Mouse (Mus musculus) CH12.LX (cell line): Measurements from ENCODE around the gene Slc6a11. TPM values are rescaled to one million over a fixed set of nuclear protein-coding genes. Genes with fewer than 3 reads are reported as not detected.

Experiments used
- DNase-seq: peaks from one replicate; pipeline ENCODE4 v3.0.0-alpha.2; 2013; ENCODE audit errors: extremely low read depth
- H3K27ac ChIP-seq: 2 replicates; pipeline ENCODE4 v1.5.1; 2012; ENCODE audit warnings: low read depth, mild to moderate bottlenecking, control low read depth, moderate library complexity; ENCODE audit not compliant: insufficient read depth
- H3K27me3 ChIP-seq: replicated peaks from 2 replicates; pipeline ENCODE3; 2012; ENCODE audit warnings: inconsistent platforms
- H3K36me3 ChIP-seq, 2 experiments: replicated peaks in 1 of 2; 2 replicates each; pipeline versions ENCODE3 to v1.6.1; 2012; ENCODE audit warnings: inconsistent platforms in 1 of 2, low read length in 1 of 2, mild to moderate bottlenecking in 1 of 2, mixed read lengths in 1 of 2, moderate library complexity in 1 of 2; ENCODE audit not compliant: control insufficient read depth in 1 of 2, insufficient read depth in 1 of 2
- H3K4me1 ChIP-seq, 2 experiments: 2 replicates each; pipeline ENCODE4 v1.6.1; 2012; ENCODE audit warnings: inconsistent platforms in 1 of 2, moderate library complexity in 1 of 2; ENCODE audit not compliant: insufficient read depth in 2 of 2, control insufficient read depth in 1 of 2
- H3K4me2 ChIP-seq: 2 replicates; pipeline ENCODE4 v1.6.1; 2012; ENCODE audit warnings: low read depth, mild to moderate bottlenecking, control low read depth; ENCODE audit not compliant: poor library complexity, insufficient read depth, severe bottlenecking
- H3K4me3 ChIP-seq, 3 experiments: fragments of 150-350 bp in 1 of 3; sonication (generic) in 1 of 3; replicated peaks in 1 of 3; 2 replicates each; pipeline versions ENCODE3 to v1.5.1; 2011 to 2012; ENCODE audit warnings: low read depth in 2 of 3, low read length in 2 of 3, mild to moderate bottlenecking in 2 of 3, moderate library complexity in 2 of 3, control low read depth in 1 of 3, improper control_type of control experiment in 1 of 3, inconsistent platforms in 1 of 3, mixed read lengths in 1 of 3; ENCODE audit not compliant: poor library complexity in 1 of 3
- H3K79me2 ChIP-seq: replicated peaks from 2 replicates; pipeline ENCODE4 v1.6.1; 2012; ENCODE audit warnings: mild to moderate bottlenecking, moderate library complexity; ENCODE audit not compliant: control insufficient read depth, poor library complexity, insufficient read depth, severe bottlenecking; ENCODE audit errors: extremely low read depth
- H3K9ac ChIP-seq: 2 replicates; pipeline ENCODE4 v1.6.1; 2012; ENCODE audit warnings: low read depth, mild to moderate bottlenecking, control low read depth, moderate library complexity; ENCODE audit not compliant: insufficient read depth
- H3K9me3 ChIP-seq: replicated peaks from 2 replicates; pipeline ENCODE3; 2012; ENCODE audit warnings: low read length, inconsistent platforms, mixed read lengths
- CHD1 ChIP-seq: IDR thresholded peaks from 2 replicates; pipeline ENCODE4 v1.6.1; 2012; ENCODE audit warnings: low read depth, low read length, improper control_type of control experiment, inconsistent platforms
- CHD2 ChIP-seq: IDR thresholded peaks from 2 replicates; pipeline ENCODE4 v1.6.1; 2011; ENCODE audit warnings: low read length, improper control_type of control experiment
- EP300 ChIP-seq: IDR thresholded peaks from 2 replicates; pipeline ENCODE4 v1.6.1; 2011; ENCODE audit warnings: low read length, improper control_type of control experiment
- HCFC1 ChIP-seq: IDR thresholded peaks from 2 replicates; pipeline ENCODE4 v1.6.1; 2012; ENCODE audit warnings: low read depth, mild to moderate bottlenecking, inconsistent platforms, low read length, improper control_type of control experiment
- IRF4 ChIP-seq: IDR thresholded peaks from 2 replicates; pipeline ENCODE4 v1.6.1; 2014; ENCODE audit warnings: low read depth, mild to moderate bottlenecking, inconsistent platforms, low read length, improper control_type of control experiment
- KAT2A ChIP-seq: IDR thresholded peaks from 2 replicates; pipeline ENCODE4 v1.6.1; 2012; ENCODE audit warnings: low read length, improper control_type of control experiment, inconsistent platforms; ENCODE audit not compliant: insufficient replicate concordance
- MAFK ChIP-seq: IDR thresholded peaks from 2 replicates; pipeline ENCODE4 v1.6.1; 2011; ENCODE audit warnings: low read length, improper control_type of control experiment; ENCODE audit not compliant: insufficient replicate concordance
- MXI1 ChIP-seq: IDR thresholded peaks from 2 replicates; pipeline ENCODE4 v1.6.1; 2011; ENCODE audit warnings: mild to moderate bottlenecking, low read depth, low read length, improper control_type of control experiment
- POLR2AphosphoS2 ChIP-seq: IDR thresholded peaks from 2 replicates; pipeline ENCODE4 v1.6.1; 2011; ENCODE audit warnings: low read depth, low read length, improper control_type of control experiment
- RAD21 ChIP-seq: IDR thresholded peaks from 2 replicates; pipeline ENCODE4 v1.6.1; 2011; ENCODE audit warnings: low read depth, mild to moderate bottlenecking, low read length, improper control_type of control experiment, moderate library complexity
- RCOR1 ChIP-seq: conservative IDR thresholded peaks from 2 replicates; pipeline ENCODE4 v1.6.1; 2012; ENCODE audit warnings: low read depth, mild to moderate bottlenecking, inconsistent platforms, low read length, improper control_type of control experiment
- SMC3 ChIP-seq: IDR thresholded peaks from 2 replicates; pipeline ENCODE4 v1.6.1; 2011; ENCODE audit warnings: low read depth, low read length, improper control_type of control experiment
- USF1 ChIP-seq: IDR thresholded peaks from 2 replicates; pipeline ENCODE4 v1.6.1; 2014; ENCODE audit warnings: low read depth, mild to moderate bottlenecking, inconsistent platforms, low read length, improper control_type of control experiment
- USF2 ChIP-seq: conservative IDR thresholded peaks from 2 replicates; pipeline ENCODE4 v1.6.1; 2011; ENCODE audit warnings: low read depth, low read length, improper control_type of control experiment
- ZKSCAN1 ChIP-seq: IDR thresholded peaks from 2 replicates; pipeline ENCODE4 v1.6.1; 2012; ENCODE audit warnings: low read depth, inconsistent platforms, low read length, improper control_type of control experiment, borderline replicate concordance
- ZMIZ1 ChIP-seq: IDR thresholded peaks from 2 replicates; pipeline ENCODE4 v1.6.1; 2012; ENCODE audit warnings: low read depth, mild to moderate bottlenecking, inconsistent platforms, low read length, improper control_type of control experiment
- dilution Hi-C: fragments of 300-500 bp; cut with MboI; formaldehyde crosslinking; loops from 2 replicates; pipeline ENCODE4 v1.14.3; 2020; ENCODE audit warnings: low sequenced_read_pairs; ENCODE audit not compliant: extremely low pct_unique_long_range_greater_than_20kb, extremely low pct_ligation_motif_present
- in situ Hi-C: fragments of 300-500 bp; cut with MboI; formaldehyde crosslinking; loops from 3 replicates; pipeline ENCODE4 v1.14.3; 2019; ENCODE audit warnings: low sequenced_read_pairs, low pct_ligation_motif_present, low pct_unique_long_range_greater_than_20kb, mixed read lengths
- polyA plus RNA-seq: library from polyadenylated mRNA; unstranded; fragments of >175 nt; gene quantifications from 2 replicates; pipeline ENCODE4 v1.2.1, GENCODE M21; 2012; ENCODE audit warnings: low read depth; ENCODE audit not compliant: insufficient read length
- total RNA-seq, 2 experiments: library from RNA; depleted of rRNA; stranded (reverse); fragments of 300-350 nt in 1 of 2; fragments of >200 nt in 1 of 2; gene quantifications; 2 replicates each; pipeline ENCODE4 v1.2.3; 2012 to 2014

Slc6a11 gene
- total and polyA plus RNA-seq, 3 experiments, result not detected

DNA sequence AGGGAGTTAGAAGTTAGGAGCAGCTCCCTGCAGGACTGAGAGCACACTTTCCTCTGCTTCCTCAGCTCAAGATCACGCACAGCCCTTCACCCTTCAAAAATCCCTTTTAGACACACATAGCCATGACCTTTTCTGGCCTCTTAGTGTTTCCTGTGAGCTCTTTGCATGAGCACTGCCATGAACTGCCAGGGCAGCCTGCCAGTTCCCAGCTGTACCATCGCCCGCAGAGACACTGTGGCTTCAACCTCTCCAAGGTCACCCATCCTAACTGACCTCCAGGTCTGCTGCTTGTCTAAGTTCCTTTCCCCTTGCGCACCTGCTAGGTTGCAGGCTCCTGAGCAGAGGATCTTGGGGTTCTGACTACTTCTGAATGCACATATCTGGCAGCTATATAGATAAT is 83.4 kb downstream of the Slc6a11 start:
- Histone ChIP-seq H3K4me1 (no peaks in the 10 kb centered on the region), H3K27ac (no peak overlapping the region), H3K9me3 (no peaks in the 10 kb centered on the region), H3K79me2 (no peaks in the 10 kb centered on the region), H3K27me3 (peaks cover 97% of the 10 kb centered on the region), H3K36me3 (no peaks in the 10 kb centered on the region), H3K9ac (no peak overlapping the region), H3K4me2 (no peak overlapping the region), H3K4me3 (no peak overlapping the region)
- DNase-seq, result no peak
- dilution Hi-C loops (no loop called here), in situ Hi-C loops (no loop called here)
- TF ChIP-seq USF2 (no peak), ZMIZ1 (no peak), RCOR1 (no peak), MAFK (no peak), USF1 (no peak), CHD1 (no peak), KAT2A (no peak), IRF4 (no peak), SMC3 (no peak), ZKSCAN1 (no peak), POLR2AphosphoS2 (no peak), EP300 (no peak)

- Histone ChIP-seq H3K9me3 (no peaks in the 10 kb centered on the region), H3K4me2 (no peak overlapping the region), H3K4me1 (no peaks in the 10 kb centered on the region), H3K79me2 (no peaks in the 10 kb centered on the region), H3K27me3 (peaks cover 98% of the 10 kb centered on the region), H3K36me3 (no peaks in the 10 kb centered on the region), H3K27ac (no peak overlapping the region), H3K9ac (no peak overlapping the region), H3K4me3 (no peak overlapping the region)
- no peak for DNase-seq
- dilution Hi-C loops (no loop called here), in situ Hi-C loops (no loop called here)
- TF ChIP-seq RAD21 (no peak), USF1 (no peak), HCFC1 (no peak), MXI1 (no peak), CHD2 (no peak)
Observed at GRCm38 (mm10) chr6:114216741-114217414, 85.8 kb downstream of the Slc6a11 start.
